Comparison of ENCODE assay signal across 11 mouse cellular contexts in genomic region chr13:48658588-48659253, GRCm38 (mm10). TPM values are rescaled to one million over a fixed set of nuclear protein-coding genes. Genes with fewer than 3 reads are reported as not detected.
DNase-seq lines count a peak whose midpoint lies in the region; ATAC-seq lines count a peak whose summit lies in the region.
"Had no signal": no experiment of that assay in that cellular context is flagged by ENCODE, and none has a peak within 500 bp of the region (broad histone marks: within the 10 kb centered on the region; RNA-seq: fewer than 3 reads in every experiment).

No protein-coding gene starts in this region.

- no peaks in the 10 kb centered on the region for H3K36me3 ChIP-seq in midbrain, embryonic 10.5 days
- no peaks in the 10 kb centered on the region for H3K36me3 ChIP-seq in midbrain, embryonic 13.5 days
- no peaks in the 10 kb centered on the region for H3K36me3 ChIP-seq in kidney, embryonic 16.5 days (ENCODE audit: insufficient read depth, low read length)
- no peaks in the 10 kb centered on the region for H3K36me3 ChIP-seq in stomach, embryonic 16.5 days (ENCODE audit: control insufficient read depth, insufficient read depth, low read length)

- H3K4me2 ChIP-seq in midbrain, embryonic 13.5 days (replicated peaks) = no peak overlapping the region
- 0 out of 2 replicates have a peak overlapping the region, but pooled peaks have one; percentile 8 for H3K4me2 ChIP-seq in kidney, embryonic 16.5 days (replicated peaks; ENCODE audit: low read depth, low read length)
- peak overlapping the region; percentile 63 for H3K4me2 ChIP-seq in stomach, embryonic 16.5 days (ENCODE audit: low read depth, low read length)

- peaks cover 99% of the 10 kb centered on the region for H3K27me3 ChIP-seq in midbrain, embryonic 10.5 days (ENCODE audit: low read depth, poor library complexity, severe bottlenecking)
- peaks cover 96% of the 10 kb centered on the region for H3K27me3 ChIP-seq in midbrain, embryonic 13.5 days
- peaks cover 84% of the 10 kb centered on the region for H3K27me3 ChIP-seq in kidney, embryonic 16.5 days (ENCODE audit: insufficient read depth, low read length)
- H3K27me3 ChIP-seq in stomach, embryonic 16.5 days (ENCODE audit: control insufficient read depth, insufficient read depth, low read length) = peaks cover 47% of the 10 kb centered on the region

- WGBS in midbrain, embryonic 10.5 days = under 1% methylated on average over 33 of the region's 33 CpGs
- WGBS in midbrain, embryonic 13.5 days = 1% methylated on average over 33 of the region's 33 CpGs
- WGBS in kidney, embryonic 16.5 days = under 1% methylated on average over 33 of the region's 33 CpGs
- 2% methylated on average over 33 of the region's 33 CpGs for WGBS in stomach, embryonic 16.5 days

- no peak overlapping the region for H3K27ac ChIP-seq in midbrain, embryonic 10.5 days (replicated peaks)
- H3K27ac ChIP-seq in midbrain, embryonic 13.5 days = no peak overlapping the region
- H3K27ac ChIP-seq in kidney, embryonic 16.5 days (ENCODE audit: low read length) = no peak overlapping the region
- peak overlapping the region; percentile 88 for H3K27ac ChIP-seq in stomach, embryonic 16.5 days (ENCODE audit: low read length)

- no peaks in the 10 kb centered on the region for H3K9me3 ChIP-seq in midbrain, embryonic 10.5 days (replicated peaks)
- no peaks in the 10 kb centered on the region for H3K9me3 ChIP-seq in midbrain, embryonic 13.5 days
- no peaks in the 10 kb centered on the region for H3K9me3 ChIP-seq in kidney, embryonic 16.5 days (ENCODE audit: low read length)
- H3K9me3 ChIP-seq in stomach, embryonic 16.5 days (replicated peaks; ENCODE audit: control insufficient read depth, low read length) = no peaks in the 10 kb centered on the region

- no peak for ATAC-seq in midbrain, embryonic 13.5 days
- no peak for ATAC-seq in kidney, embryonic 16.5 days (ENCODE audit: low FRiP score, low TSS enrichment)
- ATAC-seq in stomach, embryonic 16.5 days (ENCODE audit: insufficient read depth, low FRiP score) = no peak

- DNase-seq in cerebellum, postnatal 10 days = peak; percentile 28 to 55
- no peak for DNase-seq in cerebellum, adult 11-12 months
- DNase-seq in midbrain, embryonic 10.5 days (ENCODE audit: low spot score) = peak; percentile 50
- DNase-seq in adrenal gland, postnatal 4 days (ENCODE audit: low spot score in 2 of 2) = no peak
- no peak for DNase-seq in yolk sac, embryonic 10.5 days (ENCODE audit: low spot score)
- DNase-seq: thymus, postnatal 4 days had no signal

- peak overlapping the region; percentile 16; the same call in 1 of the 2 replicates for H3K4me3 ChIP-seq in midbrain, embryonic 10.5 days
- H3K4me3 ChIP-seq in midbrain, embryonic 13.5 days (replicated peaks) = no peak overlapping the region
- peak overlapping the region; percentile 4; the same call in 1 of the 2 replicates for H3K4me3 ChIP-seq in kidney, embryonic 16.5 days (ENCODE audit: low read length)
- H3K4me3 ChIP-seq in stomach, embryonic 16.5 days (replicated peaks; ENCODE audit: low read length) = peak overlapping the region; percentile 71

- H3K9ac ChIP-seq in midbrain, embryonic 13.5 days (replicated peaks) = no peak overlapping the region
- H3K9ac ChIP-seq in kidney, embryonic 16.5 days (replicated peaks; ENCODE audit: low read length) = no peak overlapping the region
- H3K9ac ChIP-seq in stomach, embryonic 16.5 days (ENCODE audit: low read length) = peak overlapping the region; percentile 71

- peaks cover 31% of the 10 kb centered on the region for H3K4me1 ChIP-seq in midbrain, embryonic 10.5 days
- peaks cover 24% of the 10 kb centered on the region for H3K4me1 ChIP-seq in midbrain, embryonic 13.5 days (replicated peaks)
- peaks cover 20% of the 10 kb centered on the region for H3K4me1 ChIP-seq in kidney, embryonic 16.5 days (ENCODE audit: insufficient read depth, low read length)
- H3K4me1 ChIP-seq in stomach, embryonic 16.5 days (ENCODE audit: control insufficient read depth, insufficient read depth, low read length) = peaks cover 21% of the 10 kb centered on the region; the same call in 1 of the 2 replicates

RNA-seq across cellular contexts. Expression of gene Barx1, which starts 4.1 kb away (rescaled TPM):
- 0.21 and 0.84 TPM in 2 replicates for polyA plus RNA-seq in midbrain, embryonic 10.5 days (2016; fragmentation: Nextera tagmentation; extraction: Ambion mirVana)
- 0.15 TPM in 1 of 2 replicates, not detected in the other for polyA plus RNA-seq in midbrain, embryonic 13.5 days (2015; fragmentation: Nextera tagmentation; extraction: Ambion mirVana)
- 0.11 and 0.13 TPM in 2 replicates for polyA plus RNA-seq in kidney, embryonic 16.5 days (2015; fragmentation: Nextera tagmentation; extraction: Ambion mirVana)
- 47.1 and 58.4 TPM in 2 replicates for polyA plus RNA-seq in stomach, embryonic 16.5 days (2015; fragmentation: Nextera tagmentation; extraction: Ambion mirVana)
- total RNA-seq in adrenal gland, postnatal 4 days (2021) = under 1 TPM in 1 of 2 experiments, not detected in 1; 0.28 TPM
- total RNA-seq: layer of hippocampus, postnatal 10 days; neutrophil, adult 5-6 weeks had no signal

RNA-seq across cellular contexts. Expression of gene Ptpdc1, which starts 33.3 kb away (rescaled TPM):
- 11.0 and 13.8 TPM in 2 replicates for polyA plus RNA-seq in midbrain, embryonic 10.5 days (2016; fragmentation: Nextera tagmentation; extraction: Ambion mirVana)
- polyA plus RNA-seq in midbrain, embryonic 13.5 days (2015; fragmentation: Nextera tagmentation; extraction: Ambion mirVana) = 16.1 and 16.5 TPM in 2 replicates
- polyA plus RNA-seq in kidney, embryonic 16.5 days (2015; fragmentation: Nextera tagmentation; extraction: Ambion mirVana) = 11.4 and 12.3 TPM in 2 replicates
- polyA plus RNA-seq in stomach, embryonic 16.5 days (2015; fragmentation: Nextera tagmentation; extraction: Ambion mirVana) = 8.5 and 9.3 TPM in 2 replicates
- 10 to 100 TPM; 14.4 to 15.5 TPM for total RNA-seq in adrenal gland, postnatal 4 days (2021)

Comparison
In these comparisons a context has a peak if more than half of its experiments do, and no peak if none do; other contexts are left out.
1. DNase-seq: peak in cerebellum, postnatal 10 days (2 of 2) and midbrain, embryonic 10.5 days (single experiment); none in cerebellum, adult 11-12 months (single experiment), adrenal gland, postnatal 4 days (0 of 2) and yolk sac, embryonic 10.5 days (single experiment).
2. RNA of gene Barx1, which starts 4.1 kb away (polyA plus RNA-seq): 47.1 to 58.4 TPM in stomach, embryonic 16.5 days; 0.21 to 0.84 TPM in midbrain, embryonic 10.5 days, 0.15 TPM in midbrain, embryonic 13.5 days and 0.11 to 0.13 TPM in kidney, embryonic 16.5 days; every median in the first group is over 10 times any median in the second.